Mouse (Mus musculus): ENCODE measurements around the gene Acsl3. TPM values are rescaled to one million over a fixed set of nuclear protein-coding genes. Genes with fewer than 3 reads are reported as not detected.

The Acsl3 gene
- total RNA-seq, 1 experiment from 2014 or later: 112 TPM

GRCm38 (mm10) chr1:78734261-78735000 lies 76.8 kb downstream of the Acsl3 start:
- ATAC-seq (replicated peaks; ENCODE audit: low read depth, poor library complexity, severe bottlenecking): no peak

GRCm38 (mm10) chr1:78737646-78738045 lies 80.0 kb downstream of the Acsl3 start:
- ATAC-seq (replicated peaks; ENCODE audit: low read depth, poor library complexity, severe bottlenecking): no peak

GRCm38 (mm10) chr1:78740676-78741075 lies 83.1 kb downstream of the Acsl3 start:
- ATAC-seq (replicated peaks; ENCODE audit: low read depth, poor library complexity, severe bottlenecking): no peak

GRCm38 (mm10) chr1:78742198-78742597 lies 84.6 kb downstream of the Acsl3 start:
- no peak for ATAC-seq (replicated peaks; ENCODE audit: low read depth, poor library complexity, severe bottlenecking)

GRCm38 (mm10) chr1:78743318-78743717 lies 85.7 kb downstream of the Acsl3 start:
- ATAC-seq (replicated peaks; ENCODE audit: low read depth, poor library complexity, severe bottlenecking): no peak

- ATAC-seq (replicated peaks; ENCODE audit: low read depth, poor library complexity, severe bottlenecking): no peak
Observed at GRCm38 (mm10) chr1:78745230-78745777, 87.7 kb downstream of the Acsl3 start.

Other genes with a start within 250 kb of the Acsl3 start
- 66.5 and 79.5 TPM in 2 replicates for gene Farsb, start 168.9 kb upstream of the Acsl3 start, total RNA-seq (2017)
- gene Mogat1, start 146.8 kb upstream of the Acsl3 start, total RNA-seq (2017): not detected in 2 replicates
- not detected in 2 replicates for gene BC035947, start 145.7 kb upstream of the Acsl3 start, total RNA-seq (2017)
- 19.9 and 23.1 TPM in 2 replicates for gene Utp14b, start 213 bp downstream of the Acsl3 start, total RNA-seq (2017)
- gene Kcne4, start 158.9 kb downstream of the Acsl3 start, total RNA-seq (2017): not detected in 2 replicates

Measured in common myeloid progenitor, adult 5-6 weeks (primary cell).